Comparison of ENCODE assay signal across 8 mouse cellular contexts in genomic region chr1:60735072-60735907, GRCm38 (mm10). TPM values are rescaled to one million over a fixed set of nuclear protein-coding genes. Genes with fewer than 3 reads are reported as not detected.
DNase-seq lines count a peak whose midpoint lies in the region; ATAC-seq and TF ChIP-seq lines count a peak whose summit lies in the region.

No protein-coding gene starts in this region.

- WGBS in hindbrain, embryonic 11.5 days: 72% methylated on average over 12 of the region's 12 CpGs
- WGBS in hindbrain, embryonic 14.5 days: 55% methylated on average over 12 of the region's 12 CpGs
- 43% methylated on average over 12 of the region's 12 CpGs for WGBS in heart, embryonic 15.5 days
- WGBS in limb, embryonic 12.5 days: 34% methylated on average over 12 of the region's 12 CpGs
- 30% methylated on average over 12 of the region's 12 CpGs for WGBS in stomach, embryonic 14.5 days
- 88% methylated on average over 12 of the region's 12 CpGs for WGBS in thymus, adult 2 months

- intact Hi-C loops in left cerebral cortex, postnatal 4 days (cut with DNase I): no loop called here

- DNase-seq in hindbrain, embryonic 11.5 days (ENCODE audit: low spot score): peak; percentile 5
- no peak for DNase-seq in hindbrain, embryonic 14.5 days (ENCODE audit: low spot score)
- DNase-seq in layer of hippocampus, adult 9-11 months: no peak
- DNase-seq in thymus, adult 2 months: no peak
- no peak for DNase-seq in left cerebral cortex, postnatal 4 days

- no peak overlapping the region for H3K9ac ChIP-seq in hindbrain, embryonic 11.5 days (ENCODE audit: low read depth, low read length)
- H3K9ac ChIP-seq in hindbrain, embryonic 14.5 days: no peak overlapping the region
- no peak overlapping the region for H3K9ac ChIP-seq in heart, embryonic 15.5 days
- H3K9ac ChIP-seq in limb, embryonic 12.5 days (replicated peaks): no peak overlapping the region
- no peak overlapping the region for H3K9ac ChIP-seq in stomach, embryonic 14.5 days (replicated peaks; ENCODE audit: low read depth, low read length)

- H3K4me1 ChIP-seq in hindbrain, embryonic 11.5 days (replicated peaks; ENCODE audit: control insufficient read depth, insufficient read depth, low read length): no peaks in the 10 kb centered on the region
- H3K4me1 ChIP-seq in hindbrain, embryonic 14.5 days (replicated peaks; ENCODE audit: control insufficient read depth, insufficient read depth, low read length): no peaks in the 10 kb centered on the region
- peaks cover 12% of the 10 kb centered on the region for H3K4me1 ChIP-seq in heart, embryonic 15.5 days (replicated peaks)
- H3K4me1 ChIP-seq in limb, embryonic 12.5 days (replicated peaks): peaks cover 16% of the 10 kb centered on the region
- H3K4me1 ChIP-seq in stomach, embryonic 14.5 days (ENCODE audit: control insufficient read depth, insufficient read depth, low read length): peaks cover 8% of the 10 kb centered on the region; the same call in 1 of the 2 replicates
- peaks cover 8% of the 10 kb centered on the region for H3K4me1 ChIP-seq in thymus, adult 2 months (replicated peaks; ENCODE audit: control insufficient read depth, insufficient read depth, low read length)

- TF ChIP-seq CTCF in thymus, adult 2 months (IDR thresholded peaks at IDR 0.05; ENCODE audit: borderline replicate concordance, control insufficient read depth, extremely low read depth, insufficient read depth, low read length, poor library complexity): no peak

- ATAC-seq in hindbrain, embryonic 11.5 days (ENCODE audit: low FRiP score): no peak
- no peak for ATAC-seq in hindbrain, embryonic 14.5 days (ENCODE audit: low FRiP score)
- peak; percentile 82 for ATAC-seq in heart, embryonic 15.5 days (replicated peaks; ENCODE audit: insufficient number of reproducible peaks, insufficient read depth, low FRiP score, low read depth)
- 0 out of 2 replicates have a peak, but pooled peaks have one; percentile 31 for ATAC-seq in limb, embryonic 12.5 days (ENCODE audit: insufficient number of reproducible peaks, insufficient read depth, low FRiP score, low TSS enrichment, low read depth)
- ATAC-seq in stomach, embryonic 14.5 days (ENCODE audit: insufficient number of reproducible peaks, insufficient read depth, low FRiP score, low read depth): peak; percentile 79; the same call in 1 of the 2 replicates

- no peaks in the 10 kb centered on the region for H3K9me3 ChIP-seq in hindbrain, embryonic 11.5 days (ENCODE audit: control insufficient read depth, low read length)
- H3K9me3 ChIP-seq in hindbrain, embryonic 14.5 days (ENCODE audit: control insufficient read depth, low read length): no peaks in the 10 kb centered on the region
- no peaks in the 10 kb centered on the region for H3K9me3 ChIP-seq in heart, embryonic 15.5 days (replicated peaks)
- H3K9me3 ChIP-seq in limb, embryonic 12.5 days: no peaks in the 10 kb centered on the region
- no peaks in the 10 kb centered on the region for H3K9me3 ChIP-seq in stomach, embryonic 14.5 days (ENCODE audit: control insufficient read depth, low read depth, low read length)

- H3K27ac ChIP-seq in hindbrain, embryonic 11.5 days (ENCODE audit: low read depth, low read length): no peak overlapping the region
- no peak overlapping the region for H3K27ac ChIP-seq in hindbrain, embryonic 14.5 days
- H3K27ac ChIP-seq in heart, embryonic 15.5 days: peak overlapping the region; percentile 68
- 0 out of 2 replicates have a peak overlapping the region, but pooled peaks have one; percentile 2 for H3K27ac ChIP-seq in limb, embryonic 12.5 days
- H3K27ac ChIP-seq in stomach, embryonic 14.5 days (ENCODE audit: low read length): peak overlapping the region; percentile 84
- H3K27ac ChIP-seq in thymus, adult 2 months (ENCODE audit: control insufficient read depth, insufficient read depth, low read length): no peak overlapping the region

- no peak for TF ChIP-seq POLR2A in thymus, adult 2 months (IDR thresholded peaks at IDR 0.05; ENCODE audit: control insufficient read depth, extremely low read depth, insufficient read depth, low read length, poor library complexity)

- no peak overlapping the region for H3K4me2 ChIP-seq in hindbrain, embryonic 11.5 days (replicated peaks; ENCODE audit: low read depth, low read length)
- H3K4me2 ChIP-seq in hindbrain, embryonic 14.5 days (replicated peaks): no peak overlapping the region
- no peak overlapping the region for H3K4me2 ChIP-seq in heart, embryonic 15.5 days
- H3K4me2 ChIP-seq in limb, embryonic 12.5 days: peak overlapping the region; percentile 24; the same call in 1 of the 2 replicates
- no peak overlapping the region for H3K4me2 ChIP-seq in stomach, embryonic 14.5 days (replicated peaks; ENCODE audit: low read depth, low read length)

- no peaks in the 10 kb centered on the region for H3K27me3 ChIP-seq in hindbrain, embryonic 11.5 days (ENCODE audit: control insufficient read depth, insufficient read depth, low read length)
- no peaks in the 10 kb centered on the region for H3K27me3 ChIP-seq in hindbrain, embryonic 14.5 days (ENCODE audit: control insufficient read depth, insufficient read depth, low read length)
- H3K27me3 ChIP-seq in heart, embryonic 15.5 days: no peaks in the 10 kb centered on the region
- no peaks in the 10 kb centered on the region for H3K27me3 ChIP-seq in limb, embryonic 12.5 days
- H3K27me3 ChIP-seq in stomach, embryonic 14.5 days (ENCODE audit: control insufficient read depth, insufficient read depth, low read length): no peaks in the 10 kb centered on the region
- no peaks in the 10 kb centered on the region for H3K27me3 ChIP-seq in thymus, adult 2 months (ENCODE audit: control insufficient read depth, insufficient read depth, low read length)

- no peak overlapping the region for H3K4me3 ChIP-seq in hindbrain, embryonic 11.5 days (ENCODE audit: low read depth, low read length)
- no peak overlapping the region for H3K4me3 ChIP-seq in hindbrain, embryonic 14.5 days (replicated peaks; ENCODE audit: low read length)
- no peak overlapping the region for H3K4me3 ChIP-seq in heart, embryonic 15.5 days
- no peak overlapping the region for H3K4me3 ChIP-seq in limb, embryonic 12.5 days (replicated peaks)
- H3K4me3 ChIP-seq in stomach, embryonic 14.5 days (ENCODE audit: low read depth, low read length): no peak overlapping the region
- H3K4me3 ChIP-seq in thymus, adult 2 months (ENCODE audit: control insufficient read depth, insufficient read depth, low read length): no peak overlapping the region

- no peaks in the 10 kb centered on the region for H3K36me3 ChIP-seq in hindbrain, embryonic 11.5 days (ENCODE audit: control insufficient read depth, insufficient read depth, low read length)
- H3K36me3 ChIP-seq in hindbrain, embryonic 14.5 days (replicated peaks; ENCODE audit: control insufficient read depth, insufficient read depth): no peaks in the 10 kb centered on the region
- no peaks in the 10 kb centered on the region for H3K36me3 ChIP-seq in heart, embryonic 15.5 days
- H3K36me3 ChIP-seq in limb, embryonic 12.5 days: no peaks in the 10 kb centered on the region
- no peaks in the 10 kb centered on the region for H3K36me3 ChIP-seq in stomach, embryonic 14.5 days (ENCODE audit: control insufficient read depth, insufficient read depth, low read length)
- H3K36me3 ChIP-seq in thymus, adult 2 months (ENCODE audit: control insufficient read depth, insufficient read depth, low read length): no peaks in the 10 kb centered on the region

RNA-seq across cellular contexts. Expression of gene Cd28, which starts 18.7 kb away (rescaled TPM):
- polyA plus RNA-seq in hindbrain, embryonic 11.5 days (2014; fragmentation: Nextera tagmentation; extraction: Ambion mirVana): 0.07 and 0.09 TPM in 2 replicates
- polyA plus RNA-seq in hindbrain, embryonic 14.5 days (2014; fragmentation: Nextera tagmentation; extraction: Ambion mirVana): 0.15 and 0.27 TPM in 2 replicates
- 0.33 and 1.1 TPM in 2 replicates for polyA plus RNA-seq in heart, embryonic 15.5 days (2015; fragmentation: Nextera tagmentation; extraction: Ambion mirVana)
- polyA plus RNA-seq in limb, embryonic 12.5 days (2016; fragmentation: Nextera tagmentation; extraction: Ambion mirVana): 0.05 and 0.06 TPM in 2 replicates
- 0.13 and 0.25 TPM in 2 replicates for polyA plus RNA-seq in stomach, embryonic 14.5 days (2014; fragmentation: Nextera tagmentation; extraction: Ambion mirVana)
- 56.0 and 58.4 TPM in 2 replicates for polyA plus RNA-seq in thymus, adult 2 months (2012; rRNA removed)
- total RNA-seq in left cerebral cortex, postnatal 4 days (2021): under 1 TPM in 1 of 2 experiments, not detected in 1; 0.12 TPM

Comparison
In these comparisons a context has a peak if more than half of its experiments do, and no peak if none do; other contexts are left out.
1. ATAC-seq: peak in heart, embryonic 15.5 days (single experiment), limb, embryonic 12.5 days (single experiment) and stomach, embryonic 14.5 days (single experiment); none in hindbrain, embryonic 11.5 days (single experiment) and hindbrain, embryonic 14.5 days (single experiment).
2. H3K27ac ChIP-seq: peak in heart, embryonic 15.5 days (single experiment), limb, embryonic 12.5 days (single experiment) and stomach, embryonic 14.5 days (single experiment); none in hindbrain, embryonic 11.5 days (single experiment), hindbrain, embryonic 14.5 days (single experiment) and thymus, adult 2 months (single experiment).
3. RNA of gene Cd28, which starts 18.7 kb away (polyA plus RNA-seq): 56.0 to 58.4 TPM in thymus, adult 2 months; 0.33 to 1.1 TPM in heart, embryonic 15.5 days, 0.15 to 0.27 TPM in hindbrain, embryonic 14.5 days, 0.13 to 0.25 TPM in stomach, embryonic 14.5 days, 0.07 to 0.09 TPM in hindbrain, embryonic 11.5 days and 0.05 to 0.06 TPM in limb, embryonic 12.5 days; every median in the first group is over 10 times any median in the second.